Mouse (Mus musculus) MEL (cell line): ENCODE measurements at regions not wholly inside any gene's neighbourhood (a gene's known extent, or its start where the extent isn't known, plus 50 kb on each side); places are given as distances from the start of the nearest gene placed in this dataset.

ENCODE experiments used
- DNase-seq: peaks from one replicate; pipeline ENCODE4 v3.0.0; 2011; ENCODE audit warnings: low read depth, low spot score
- H3K27ac ChIP-seq: 2 replicates; pipeline ENCODE4 v1.5.1; 2012; ENCODE audit warnings: low read depth, mild to moderate bottlenecking, control low read depth, low read length, moderate library complexity; ENCODE audit not compliant: control insufficient read depth
- H3K27me3 ChIP-seq, 2 experiments: fragments of 150-350 bp in 1 of 2; sonication (generic) in 1 of 2; 2 replicates each; pipeline ENCODE4 v1.6.1; 2012; ENCODE audit warnings: low read length in 2 of 2, mild to moderate bottlenecking in 2 of 2, improper control_type of control experiment in 1 of 2, moderate library complexity in 1 of 2; ENCODE audit not compliant: insufficient read depth in 2 of 2, control insufficient read depth in 1 of 2
- H3K36me3 ChIP-seq, 2 experiments: 2 replicates each; pipeline ENCODE4 v1.6.1; 2012 to 2014; ENCODE audit warnings: low read length in 2 of 2, improper control_type of control experiment in 1 of 2, inconsistent platforms in 1 of 2, mild to moderate bottlenecking in 1 of 2; ENCODE audit not compliant: insufficient read depth in 2 of 2, control insufficient read depth in 1 of 2
- H3K4me1 ChIP-seq, 2 experiments: fragments of 150-350 bp in 1 of 2; sonication (generic) in 1 of 2; 2 replicates each; pipeline ENCODE4 v1.6.1; 2012; ENCODE audit warnings: low read length in 2 of 2, improper control_type of control experiment in 1 of 2, mild to moderate bottlenecking in 1 of 2; ENCODE audit not compliant: insufficient read depth in 2 of 2, control insufficient read depth in 1 of 2
- H3K4me3 ChIP-seq, 2 experiments: fragments of 150-350 bp in 1 of 2; sonication (generic) in 1 of 2; 2 replicates each; pipeline ENCODE4 v1.5.1; 2012; ENCODE audit warnings: low read depth in 2 of 2, low read length in 2 of 2, mild to moderate bottlenecking in 2 of 2, moderate library complexity in 2 of 2, control low read depth in 1 of 2, improper control_type of control experiment in 1 of 2; ENCODE audit not compliant: control insufficient read depth in 1 of 2, insufficient read depth in 1 of 2
- H3K79me2 ChIP-seq: 2 replicates; pipeline ENCODE4 v1.6.1; 2012; ENCODE audit warnings: mild to moderate bottlenecking, low read length, moderate library complexity; ENCODE audit not compliant: control insufficient read depth, poor library complexity, insufficient read depth
- H3K9ac ChIP-seq: 2 replicates; pipeline ENCODE4 v1.6.1; 2012; ENCODE audit warnings: low read depth, mild to moderate bottlenecking, control low read depth, low read length, moderate library complexity; ENCODE audit not compliant: control insufficient read depth, poor library complexity, severe bottlenecking
- H3K9me3 ChIP-seq: fragments of 150-350 bp; sonication (generic); replicated peaks from 2 replicates; pipeline ENCODE4 v1.6.1; 2012; ENCODE audit warnings: mild to moderate bottlenecking, low read length, improper control_type of control experiment, moderate library complexity; ENCODE audit not compliant: insufficient read depth
- CHD2 ChIP-seq: IDR thresholded peaks from 2 replicates; pipeline ENCODE4 v1.6.1; 2011; ENCODE audit warnings: low read length, improper control_type of control experiment
- GABPA ChIP-seq: IDR thresholded peaks from 2 replicates; pipeline ENCODE4 v1.6.1; 2012; ENCODE audit warnings: low read depth, mild to moderate bottlenecking, inconsistent platforms, low read length, improper control_type of control experiment, moderate library complexity
- GATA1 ChIP-seq: IDR thresholded peaks from 2 replicates; pipeline ENCODE4 v1.6.1; 2011; ENCODE audit warnings: low read depth, low read length, improper control_type of control experiment
- MAFK ChIP-seq: IDR thresholded peaks from 2 replicates; pipeline ENCODE4 v1.6.1; 2011; ENCODE audit warnings: low read depth, mild to moderate bottlenecking, low read length, improper control_type of control experiment, borderline replicate concordance
- MAZ ChIP-seq: IDR thresholded peaks from 2 replicates; pipeline ENCODE4 v1.6.1; 2012; ENCODE audit warnings: low read depth, mild to moderate bottlenecking, inconsistent platforms, low read length, improper control_type of control experiment
- MYB ChIP-seq: IDR thresholded peaks from 2 replicates; pipeline ENCODE4 v1.6.1; 2011; ENCODE audit warnings: mild to moderate bottlenecking, low read depth, low read length, improper control_type of control experiment
- POLR2AphosphoS5 ChIP-seq: IDR thresholded peaks from 2 replicates; pipeline ENCODE4 v1.6.1; 2012; ENCODE audit warnings: low read depth, borderline replicate concordance, mild to moderate bottlenecking, inconsistent platforms, low read length, moderate library complexity, mixed read lengths
- RAD21 ChIP-seq: IDR thresholded peaks from 2 replicates; pipeline ENCODE4 v1.6.1; 2011; ENCODE audit warnings: mild to moderate bottlenecking, low read depth, low read length, improper control_type of control experiment
- RCOR1 ChIP-seq: IDR thresholded peaks from 2 replicates; pipeline ENCODE4 v1.6.1; 2012; ENCODE audit warnings: low read depth, mild to moderate bottlenecking, inconsistent platforms, low read length, improper control_type of control experiment
- SIN3A ChIP-seq: IDR thresholded peaks from 2 replicates; pipeline ENCODE4 v1.6.1; 2012; ENCODE audit warnings: low read length, improper control_type of control experiment, inconsistent platforms
- SMC3 ChIP-seq: IDR thresholded peaks from 2 replicates; pipeline ENCODE4 v1.6.1; 2011; ENCODE audit warnings: low read depth, low read length, improper control_type of control experiment
- TAL1 ChIP-seq: IDR thresholded peaks from 2 replicates; pipeline ENCODE4 v1.6.1; 2012; ENCODE audit warnings: mild to moderate bottlenecking, inconsistent platforms, low read length, moderate library complexity, mixed read lengths
- USF1 ChIP-seq: IDR thresholded peaks from 2 replicates; pipeline ENCODE4 v1.6.1; 2014; ENCODE audit warnings: low read depth, mild to moderate bottlenecking, inconsistent platforms, low read length, improper control_type of control experiment, moderate library complexity
- USF2 ChIP-seq, 2 experiments: IDR thresholded peaks; 2 replicates each; pipeline ENCODE4 v1.6.1; 2011 to 2012; ENCODE audit warnings: improper control_type of control experiment in 2 of 2, low read length in 2 of 2, borderline replicate concordance in 1 of 2, inconsistent platforms in 1 of 2, low read depth in 1 of 2, mild to moderate bottlenecking in 1 of 2; ENCODE audit not compliant: insufficient read depth in 1 of 2
- ZC3H11A ChIP-seq: IDR thresholded peaks from 2 replicates; pipeline ENCODE4 v1.6.1; 2012; ENCODE audit warnings: low read depth, mild to moderate bottlenecking, inconsistent platforms, low read length, improper control_type of control experiment
- ZNF384 ChIP-seq: IDR thresholded peaks from 2 replicates; pipeline ENCODE4 v1.6.1; 2012; ENCODE audit warnings: low read depth, mild to moderate bottlenecking, inconsistent platforms, low read length, improper control_type of control experiment

- no peaks in the 10 kb centered on the region for H3K4me1 ChIP-seq
- no peaks in the 10 kb centered on the region for H3K9me3 ChIP-seq
- H3K9ac ChIP-seq = no peak overlapping the region
- no peaks in the 10 kb centered on the region for H3K27me3 ChIP-seq
- H3K27ac ChIP-seq = no peak overlapping the region
- TF ChIP-seq MAZ (no peak), USF1 (no peak), ZC3H11A (no peak), POLR2AphosphoS5 (no peak), RCOR1 (no peak), MAFK (no peak), CHD2 (no peak), SMC3 (no peak), USF2 (IDR thresholded peaks at IDR 0.05; ENCODE audit: borderline replicate concordance in 1 of 2, insufficient read depth in 1 of 2, low read depth in 1 of 2, low read length in 2 of 2) (no peak), SIN3A (no peak), GATA1 (no peak), RAD21 (no peak), TAL1 (no peak), GABPA (no peak), MYB (no peak)
- no peak overlapping the region for H3K4me3 ChIP-seq
- DNase-seq = no peak
- no peaks in the 10 kb centered on the region for H3K79me2 ChIP-seq
- no peaks in the 10 kb centered on the region for H3K36me3 ChIP-seq
Observed at GRCm38 (mm10) chr1:76025389-76025788, 479.3 kb downstream of the Slc4a3 start.

GRCm38 (mm10) chr1:76029059-76029458, 483.0 kb downstream of the Slc4a3 start:
- Histone ChIP-seq H3K27me3 (no peaks in the 10 kb centered on the region), H3K9me3 (no peaks in the 10 kb centered on the region), H3K36me3 (no peaks in the 10 kb centered on the region), H3K79me2 (no peaks in the 10 kb centered on the region), H3K9ac (no peak overlapping the region), H3K27ac (no peak overlapping the region), H3K4me1 (no peaks in the 10 kb centered on the region), H3K4me3 (no peak overlapping the region)
- TF ChIP-seq GATA1 (no peak), ZC3H11A (no peak), GABPA (no peak), MYB (no peak), SMC3 (no peak), ZNF384 (no peak)
- DNase-seq = no peak
